Mouse (Mus musculus) midbrain, postnatal 0 days (tissue): ENCODE results near the gene Surf4. TPM values are rescaled to one million over a fixed set of nuclear protein-coding genes. Genes with fewer than 3 reads are reported as not detected.

Experiments used
- ATAC-seq: fragments of 200-750 bp; cut with Nextera tagmentation; 2 replicates; pipeline ENCODE4 v1.8.0; 2017; ENCODE audit warnings: moderate number of reproducible peaks, mild to moderate bottlenecking, moderate TSS enrichment, moderate library complexity; ENCODE audit not compliant: low FRiP score
- DNase-seq: peaks from one replicate; pipeline ENCODE4 v3.0.0-alpha.2; 2015; ENCODE audit warnings: low spot score
- H3K27ac ChIP-seq: fragments of 300-500 bp; sonication (generic); 2 replicates; pipeline ENCODE4 v1.5.1; 2014; ENCODE audit warnings: low read depth, mild to moderate bottlenecking, low read length, mixed read lengths
- H3K27me3 ChIP-seq: fragments of 300-500 bp; sonication (generic); 2 replicates; pipeline ENCODE4 v1.6.1; 2014; ENCODE audit warnings: low read length, control low read depth, mixed read lengths; ENCODE audit not compliant: insufficient read depth
- H3K36me3 ChIP-seq: fragments of 300-500 bp; sonication (generic); 2 replicates; pipeline ENCODE4 v1.6.1; 2014; ENCODE audit warnings: low read length, control low read depth, mixed read lengths; ENCODE audit not compliant: insufficient read depth
- H3K4me1 ChIP-seq: fragments of 300-500 bp; sonication (generic); 2 replicates; pipeline ENCODE4 v1.6.1; 2014; ENCODE audit warnings: mild to moderate bottlenecking, control low read depth, antibody characterized with exemption, low read length, mixed read lengths; ENCODE audit not compliant: insufficient read depth
- H3K4me2 ChIP-seq: fragments of 300-500 bp; sonication (generic); 2 replicates; pipeline ENCODE4 v1.6.1; 2014; ENCODE audit warnings: low read depth, mild to moderate bottlenecking, low read length, mixed read lengths; ENCODE audit not compliant: poor library complexity, severe bottlenecking
- H3K4me3 ChIP-seq: fragments of 300-500 bp; sonication (generic); 2 replicates; pipeline ENCODE4 v1.5.1; 2014; ENCODE audit warnings: low read depth, mild to moderate bottlenecking, low read length, moderate library complexity
- H3K9ac ChIP-seq: fragments of 300-500 bp; sonication (generic); replicated peaks from 2 replicates; pipeline ENCODE4 v1.6.1; 2014; ENCODE audit warnings: mild to moderate bottlenecking, low read length, moderate library complexity, mixed read lengths; ENCODE audit not compliant: poor library complexity, severe bottlenecking
- H3K9me3 ChIP-seq: fragments of 300-500 bp; sonication (generic); 2 replicates; pipeline ENCODE4 v1.6.1; 2016; ENCODE audit warnings: low read length, control low read depth
- CTCF ChIP-seq: IDR thresholded peaks from 2 replicates; pipeline ENCODE4 v1.5.1; 2016; ENCODE audit warnings: antibody characterized with exemption, mild to moderate bottlenecking
- WGBS: fragments of 180-500 bp; shearing (Covaris S2); extraction: QIAGEN DNeasy Blood & Tissue Kit; methylation state at CpG from one replicate; pipeline ENCODE4 v1.1.7; 2014; 5-methylcytosine and 5-hydroxymethylcytosine counted together
- polyA plus RNA-seq: library from polyadenylated mRNA; unstranded; fragments of >200 nt; fragmentation: Nextera tagmentation; extraction: Ambion mirVana; gene quantifications from 2 replicates; pipeline ENCODE4 v1.2.1, GENCODE M21; 2015
- total RNA-seq: library from RNA; depleted of rRNA; stranded (reverse); fragments of >200 nt; gene quantifications from 2 replicates; pipeline ENCODE4 v1.2.3, GENCODE M21; 2014

Gene Surf4
- total and polyA plus RNA-seq, 2 experiments from 2014 or later: 102 to 120 TPM

- no peak overlapping the region for H3K4me3 ChIP-seq
- H3K27ac ChIP-seq: no peak overlapping the region
- H3K4me2 ChIP-seq: no peak overlapping the region
- H3K27me3 ChIP-seq: no peaks in the 10 kb centered on the region
- H3K9me3 ChIP-seq: no peaks in the 10 kb centered on the region
- DNase-seq (no peak), ATAC-seq (no peak)
- no peak overlapping the region for H3K9ac ChIP-seq
- no peak for TF ChIP-seq CTCF
- peaks cover 17% of the 10 kb centered on the region for H3K4me1 ChIP-seq
- WGBS: 87% methylated on average over 6 of the region's 6 CpGs
- peaks cover 64% of the 10 kb centered on the region for H3K36me3 ChIP-seq
Measured at GRCm38 (mm10) chr2:26920190-26920855, 13.4 kb downstream of the Surf4 start.

- WGBS: 87% methylated on average over 3 of the region's 3 CpGs
- DNase-seq (no peak), ATAC-seq (no peak)
- Histone ChIP-seq H3K4me3 (no peak overlapping the region), H3K36me3 (peaks cover 59% of the 10 kb centered on the region), H3K27ac (no peak overlapping the region), H3K9me3 (no peaks in the 10 kb centered on the region), H3K9ac (no peak overlapping the region), H3K4me1 (peaks cover 20% of the 10 kb centered on the region), H3K4me2 (no peak overlapping the region), H3K27me3 (no peaks in the 10 kb centered on the region)
- TF ChIP-seq CTCF: no peak
Measured at GRCm38 (mm10) chr2:26919684-26920083, 14.0 kb downstream of the Surf4 start.

- H3K27me3 ChIP-seq: no peaks in the 10 kb centered on the region
- peaks cover 24% of the 10 kb centered on the region for H3K4me1 ChIP-seq
- H3K9me3 ChIP-seq: no peaks in the 10 kb centered on the region
- 3% methylated on average over 13 of the region's 13 CpGs for WGBS
- H3K4me3 ChIP-seq: peak overlapping the region; percentile 73
- H3K36me3 ChIP-seq: peaks cover 58% of the 10 kb centered on the region
- H3K4me2 ChIP-seq: peak overlapping the region; percentile 98
- DNase-seq: no peak
- H3K9ac ChIP-seq: peak overlapping the region; percentile 81
- peak; percentile 18; the same call in 1 of the 2 replicates for ATAC-seq
- TF ChIP-seq CTCF: no peak
- H3K27ac ChIP-seq: peak overlapping the region; percentile 78
Measured at GRCm38 (mm10) chr2:26916738-26917137, 17.0 kb downstream of the Surf4 start.

- H3K9ac ChIP-seq: peak within 1 kb of the TSS; percentile 81
- H3K27ac ChIP-seq: peak within 1 kb of the TSS; percentile 78
- no peaks in the 10 kb centered on the region for H3K9me3 ChIP-seq
- peak; percentile 90 for DNase-seq
- peak within 1 kb of the TSS; percentile 98 for H3K4me2 ChIP-seq
- peaks cover 27% of the 10 kb centered on the region for H3K4me1 ChIP-seq
- H3K36me3 ChIP-seq: peaks cover 51% of the 10 kb centered on the region
- H3K4me3 ChIP-seq: peak within 1 kb of the TSS; percentile 73
- no peak for TF ChIP-seq CTCF
- 3% methylated on average over 47 of the region's 47 CpGs for WGBS
- H3K27me3 ChIP-seq: no peaks in the 10 kb centered on the region
- peak; percentile 81 for ATAC-seq
Measured at GRCm38 (mm10) chr2:26915927-26916728, 17.6 kb downstream of the Surf4 start, which contains the start of the genes Surf2 and Surf1. TSS of gene Surf2 (plus strand) at chr2:26916367. TSS of gene Surf1 (minus strand) at chr2:26916530.

- TF ChIP-seq CTCF: peak; percentile 22; the same call in 1 of the 2 replicates
- 66% methylated on average over 8 of the region's 8 CpGs for WGBS
- no peak overlapping the region for H3K4me3 ChIP-seq
- H3K9ac ChIP-seq: no peak overlapping the region
- DNase-seq (no peak), ATAC-seq (no peak)
- H3K36me3 ChIP-seq: peaks cover 34% of the 10 kb centered on the region
- no peaks in the 10 kb centered on the region for H3K9me3 ChIP-seq
- H3K4me2 ChIP-seq: no peak overlapping the region
- no peaks in the 10 kb centered on the region for H3K27me3 ChIP-seq
- peaks cover 27% of the 10 kb centered on the region for H3K4me1 ChIP-seq
- no peak overlapping the region for H3K27ac ChIP-seq
Measured at GRCm38 (mm10) chr2:26914148-26914941, 19.4 kb downstream of the Surf4 start.
